Mouse (Mus musculus) central nervous system, embryonic 11.5 days (tissue): ENCODE measurements around the gene H2al1i. TPM values are rescaled to one million over a fixed set of nuclear protein-coding genes. Genes with fewer than 3 reads are reported as not detected.

ENCODE experiments used
- polyA plus RNA-seq: library from polyadenylated mRNA; depleted of rRNA; stranded (reverse); fragments of >200 nt; gene quantifications from 2 replicates; pipeline ENCODE4 v1.2.3, GENCODE M21; 2012; rRNA removed

The H2al1i gene
- not detected in 2 replicates for polyA plus RNA-seq

DNA sequence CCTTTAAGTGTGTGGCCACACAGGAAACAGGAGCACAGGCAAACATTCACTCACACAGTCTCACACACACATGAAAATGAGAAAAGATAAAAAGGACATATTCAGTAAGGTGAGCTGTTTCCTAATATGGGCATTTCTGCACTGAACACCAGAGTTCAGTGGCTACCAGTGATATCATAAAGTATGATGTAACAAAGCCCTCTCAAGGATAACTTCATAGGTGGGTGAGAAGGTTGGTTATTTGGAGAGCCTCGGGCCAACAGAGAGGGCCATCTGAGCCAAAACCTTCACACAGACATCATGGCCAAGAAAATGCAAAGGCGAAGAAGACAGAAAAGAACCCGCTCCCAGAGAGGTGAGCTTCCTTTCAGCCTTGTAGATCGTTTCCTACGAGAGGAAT is at the start of gene H2al1i:
TSS of gene H2al1i (plus strand) at position 301 of the 400 bp plus-strand sequence.

DNA sequence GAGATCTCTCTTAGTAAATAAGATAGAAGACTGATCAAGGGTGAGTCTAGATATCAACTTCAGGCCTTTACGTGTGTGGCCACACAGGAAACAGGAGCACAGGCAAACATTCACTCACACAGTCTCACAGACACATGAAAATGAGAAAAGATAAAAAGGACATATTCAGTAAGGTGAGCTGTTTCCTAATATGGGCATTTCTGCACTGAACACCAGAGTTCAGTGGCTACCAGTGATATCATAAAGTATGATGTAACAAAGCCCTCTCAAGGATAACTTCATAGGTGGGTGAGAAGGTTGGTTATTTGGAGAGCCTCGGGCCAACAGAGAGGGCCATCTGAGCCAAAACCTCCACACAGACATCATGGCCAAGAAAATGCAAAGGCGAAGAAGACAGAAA is 25.5 kb upstream of the H2al1i start, which contains the start of gene H2al1a:
TSS of gene H2al1a (plus strand) at position 301 of the 400 bp plus-strand sequence.

DNA sequence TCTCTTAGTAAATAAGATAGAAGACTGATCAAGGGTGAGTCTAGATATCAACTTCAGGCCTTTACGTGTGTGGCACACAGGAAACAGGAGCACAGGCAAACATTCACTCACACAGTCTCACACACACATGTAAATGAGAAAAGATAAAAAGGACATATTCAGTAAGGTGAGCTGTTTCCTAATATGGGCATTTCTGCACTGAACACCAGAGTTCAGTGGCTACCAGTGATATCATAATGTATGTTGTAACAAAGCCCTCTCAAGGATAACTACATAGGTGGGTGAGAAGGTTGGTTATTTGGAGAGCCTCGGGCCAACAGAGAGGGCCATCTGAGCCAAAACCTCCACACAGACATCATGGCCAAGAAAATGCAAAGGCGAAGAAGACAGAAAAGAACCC is 22.3 kb upstream of the H2al1i start, which contains the start of gene H2al1b:
TSS of gene H2al1b (plus strand) at position 301 of the 400 bp plus-strand sequence.

DNA sequence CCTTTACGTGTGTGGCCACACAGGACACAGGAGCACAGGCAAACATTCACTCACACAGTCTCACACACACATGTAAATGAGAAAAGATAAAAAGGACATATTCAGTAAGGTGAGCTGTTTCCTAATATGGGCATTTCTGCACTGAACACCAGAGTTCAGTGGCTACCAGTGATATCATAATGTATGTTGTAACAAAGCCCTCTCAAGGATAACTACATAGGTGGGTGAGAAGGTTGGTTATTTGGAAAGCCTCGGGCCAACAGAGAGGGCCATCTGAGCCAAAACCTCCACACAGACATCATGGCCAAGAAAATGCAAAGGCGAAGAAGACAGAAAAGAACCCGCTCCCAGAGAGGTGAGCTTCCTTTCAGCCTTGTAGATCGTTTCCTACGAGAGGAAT is 19.1 kb upstream of the H2al1i start, which contains the start of gene H2al1c:
TSS of gene H2al1c (plus strand) at position 301 of the 400 bp plus-strand sequence.

DNA sequence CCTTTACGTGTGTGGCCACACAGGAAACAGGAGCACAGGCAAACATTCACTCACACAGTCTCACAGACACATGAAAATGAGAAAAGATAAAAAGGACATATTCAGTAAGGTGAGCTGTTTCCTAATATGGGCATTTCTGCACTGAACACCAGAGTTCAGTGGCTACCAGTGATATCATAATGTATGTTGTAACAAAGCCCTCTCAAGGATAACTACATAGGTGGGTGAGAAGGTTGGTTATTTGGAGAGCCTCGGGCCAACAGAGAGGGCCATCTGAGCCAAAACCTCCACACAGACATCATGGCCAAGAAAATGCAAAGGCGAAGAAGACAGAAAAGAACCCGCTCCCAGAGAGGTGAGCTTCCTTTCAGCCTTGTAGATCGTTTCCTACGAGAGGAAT is 15.9 kb upstream of the H2al1i start, which contains the start of gene H2al1d:
TSS of gene H2al1d (plus strand) at position 301 of the 400 bp plus-strand sequence.

DNA sequence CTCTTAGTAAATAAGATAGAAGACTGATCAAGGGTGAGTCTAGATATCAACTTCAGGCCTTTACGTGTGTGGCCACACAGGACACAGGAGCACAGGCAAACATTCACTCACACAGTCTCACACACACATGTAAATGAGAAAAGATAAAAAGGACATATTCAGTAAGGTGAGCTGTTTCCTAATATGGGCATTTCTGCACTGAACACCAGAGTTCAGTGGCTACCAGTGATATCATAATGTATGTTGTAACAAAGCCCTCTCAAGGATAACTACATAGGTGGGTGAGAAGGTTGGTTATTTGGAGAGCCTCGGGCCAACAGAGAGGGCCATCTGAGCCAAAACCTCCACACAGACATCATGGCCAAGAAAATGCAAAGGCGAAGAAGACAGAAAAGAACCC is 12.8 kb upstream of the H2al1i start, which contains the start of gene H2al1e:
TSS of gene H2al1e (plus strand) at position 301 of the 400 bp plus-strand sequence.

DNA sequence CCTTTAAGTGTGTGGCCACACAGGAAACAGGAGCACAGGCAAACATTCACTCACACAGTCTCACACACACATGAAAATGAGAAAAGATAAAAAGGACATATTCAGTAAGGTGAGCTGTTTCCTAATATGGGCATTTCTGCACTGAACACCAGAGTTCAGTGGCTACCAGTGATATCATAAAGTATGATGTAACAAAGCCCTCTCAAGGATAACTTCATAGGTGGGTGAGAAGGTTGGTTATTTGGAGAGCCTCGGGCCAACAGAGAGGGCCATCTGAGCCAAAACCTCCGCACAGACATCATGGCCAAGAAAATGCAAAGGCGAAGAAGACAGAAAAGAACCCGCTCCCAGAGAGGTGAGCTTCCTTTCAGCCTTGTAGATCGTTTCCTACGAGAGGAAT is 9.6 kb upstream of the H2al1i start, which contains the start of gene H2al1f:
TSS of gene H2al1f (plus strand) at position 301 of the 400 bp plus-strand sequence.

DNA sequence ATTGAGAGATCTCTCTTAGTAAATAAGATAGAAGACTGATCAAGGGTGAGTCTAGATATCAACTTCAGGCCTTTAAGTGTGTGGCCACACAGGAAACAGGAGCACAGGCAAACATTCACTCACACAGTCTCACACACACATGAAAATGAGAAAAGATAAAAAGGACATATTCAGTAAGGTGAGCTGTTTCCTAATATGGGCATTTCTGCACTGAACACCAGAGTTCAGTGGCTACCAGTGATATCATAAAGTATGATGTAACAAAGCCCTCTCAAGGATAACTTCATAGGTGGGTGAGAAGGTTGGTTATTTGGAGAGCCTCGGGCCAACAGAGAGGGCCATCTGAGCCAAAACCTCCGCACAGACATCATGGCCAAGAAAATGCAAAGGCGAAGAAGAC is 6.5 kb upstream of the H2al1i start, which contains the start of gene H2al1g:
TSS of gene H2al1g (plus strand) at position 301 of the 400 bp plus-strand sequence.

DNA sequence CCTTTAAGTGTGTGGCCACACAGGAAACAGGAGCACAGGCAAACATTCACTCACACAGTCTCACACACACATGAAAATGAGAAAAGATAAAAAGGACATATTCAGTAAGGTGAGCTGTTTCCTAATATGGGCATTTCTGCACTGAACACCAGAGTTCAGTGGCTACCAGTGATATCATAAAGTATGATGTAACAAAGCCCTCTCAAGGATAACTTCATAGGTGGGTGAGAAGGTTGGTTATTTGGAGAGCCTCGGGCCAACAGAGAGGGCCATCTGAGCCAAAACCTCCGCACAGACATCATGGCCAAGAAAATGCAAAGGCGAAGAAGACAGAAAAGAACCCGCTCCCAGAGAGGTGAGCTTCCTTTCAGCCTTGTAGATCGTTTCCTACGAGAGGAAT is 3.3 kb upstream of the H2al1i start, which contains the start of gene H2al1h:
TSS of gene H2al1h (plus strand) at position 301 of the 400 bp plus-strand sequence.

DNA sequence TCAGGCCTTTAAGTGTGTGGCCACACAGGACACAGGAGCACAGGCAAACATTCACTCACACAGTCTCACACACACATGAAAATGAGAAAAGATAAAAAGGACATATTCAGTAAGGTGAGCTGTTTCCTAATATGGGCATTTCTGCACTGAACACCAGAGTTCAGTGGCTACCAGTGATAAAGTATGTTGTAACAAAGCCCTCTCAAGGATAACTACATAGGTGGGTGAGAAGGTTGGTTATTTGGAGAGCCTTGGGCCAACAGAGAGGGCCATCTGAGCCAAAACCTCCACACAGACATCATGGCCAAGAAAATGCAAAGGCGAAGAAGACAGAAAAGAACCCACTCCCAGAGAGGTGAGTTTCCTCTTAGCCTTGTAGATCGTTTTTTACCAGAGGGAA is 3.1 kb downstream of the H2al1i start, which contains the start of gene H2al1j:
TSS of gene H2al1j (plus strand) at position 301 of the 400 bp plus-strand sequence.

Other genes starting within 250 kb of the H2al1i start
- gene H2al1a, start 25.4 kb upstream of the H2al1i start, polyA plus RNA-seq: not detected in 2 replicates
- not detected in 2 replicates for gene H2al1b, start 22.2 kb upstream of the H2al1i start, polyA plus RNA-seq
- gene H2al1c, start 19.0 kb upstream of the H2al1i start, polyA plus RNA-seq: not detected in 2 replicates
- not detected in 2 replicates for gene H2al1d, start 15.8 kb upstream of the H2al1i start, polyA plus RNA-seq
- not detected in 2 replicates for gene H2al1e, start 12.7 kb upstream of the H2al1i start, polyA plus RNA-seq
- gene H2al1f, start 9.5 kb upstream of the H2al1i start, polyA plus RNA-seq: not detected in 2 replicates
- gene H2al1g, start 6.4 kb upstream of the H2al1i start, polyA plus RNA-seq: not detected in 2 replicates
- not detected in 2 replicates for gene H2al1h, start 3.2 kb upstream of the H2al1i start, polyA plus RNA-seq
- not detected in 2 replicates for gene H2al1j, start 3.2 kb downstream of the H2al1i start, polyA plus RNA-seq